Mouse (Mus musculus): ENCODE measurements around the gene Smg6. TPM values are rescaled to one million over a fixed set of nuclear protein-coding genes. Genes with fewer than 3 reads are reported as not detected.

Gene Smg6
- polyA plus RNA-seq, 1 experiment from 2014 or later = 19.9 TPM

DNA sequence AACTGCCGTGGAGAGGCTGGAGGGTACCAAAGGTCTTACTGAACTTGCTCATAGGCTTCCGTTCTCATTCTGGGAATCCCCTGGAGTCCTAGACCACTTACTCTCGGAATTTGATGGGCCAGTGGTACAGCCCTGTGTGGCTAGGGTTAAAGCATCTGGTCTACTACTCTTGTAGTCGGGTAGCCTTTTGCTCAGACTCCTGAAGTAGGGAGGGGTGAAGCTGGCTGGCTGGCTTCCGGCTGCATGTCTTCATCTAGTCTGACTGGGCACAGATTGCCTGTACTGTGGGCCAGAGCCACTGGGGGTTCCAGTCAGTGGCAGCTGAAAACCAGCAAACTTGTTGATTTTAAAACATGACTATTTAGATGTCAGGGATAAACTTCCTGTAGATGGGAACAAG is 167.0 kb downstream of the Smg6 start:
- Histone ChIP-seq H3K4me1 (ENCODE audit: control insufficient read depth, insufficient read depth, low read length) (peaks cover 11% of the 10 kb centered on the region), H3K36me3 (ENCODE audit: control insufficient read depth, insufficient read depth, low read length) (no peaks in the 10 kb centered on the region; the same call in 1 of the 2 replicates), H3K27me3 (ENCODE audit: control insufficient read depth, insufficient read depth, low read length) (no peaks in the 10 kb centered on the region), H3K4me2 (replicated peaks; ENCODE audit: low read depth, low read length) (no peak overlapping the region), H3K9ac (replicated peaks; ENCODE audit: low read depth, low read length) (no peak overlapping the region), H3K4me3 (ENCODE audit: low read depth, low read length) (no peak overlapping the region), H3K9me3 (ENCODE audit: control insufficient read depth, low read depth, low read length) (no peaks in the 10 kb centered on the region), H3K27ac (ENCODE audit: low read length) (peak overlapping the region; percentile 69; the same call in 1 of the 2 replicates)
- peak; percentile 42; the same call in 1 of the 2 replicates for ATAC-seq (ENCODE audit: insufficient number of reproducible peaks, insufficient read depth, low FRiP score, low read depth)
- WGBS = 43% methylated on average over 5 of the region's 5 CpGs

DNA sequence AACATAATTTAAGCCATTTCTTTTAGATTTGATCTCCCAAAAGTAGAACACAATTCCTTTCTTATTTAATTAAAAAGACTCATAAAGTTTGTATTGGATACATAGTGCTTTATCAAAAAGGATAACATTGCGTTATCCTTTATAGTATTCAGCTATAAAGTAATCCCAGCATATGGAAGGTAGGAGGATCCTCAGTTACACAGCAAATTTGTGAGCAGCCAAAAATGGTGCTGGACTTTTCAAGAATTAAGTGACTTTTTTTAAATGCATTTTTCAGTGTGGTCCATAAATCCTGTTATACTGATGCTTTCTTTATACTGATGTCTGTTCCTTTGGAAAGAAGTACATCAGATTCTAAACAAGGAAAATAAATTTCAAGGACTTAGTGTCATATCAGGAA is 169.1 kb downstream of the Smg6 start:
- 95% methylated on average over 1 of the region's 1 CpGs for WGBS
- no peak for ATAC-seq (ENCODE audit: insufficient number of reproducible peaks, insufficient read depth, low FRiP score, low read depth)
- Histone ChIP-seq H3K4me3 (ENCODE audit: low read depth, low read length) (no peak overlapping the region), H3K4me1 (ENCODE audit: control insufficient read depth, insufficient read depth, low read length) (peaks cover 11% of the 10 kb centered on the region), H3K27ac (ENCODE audit: low read length) (no peak overlapping the region), H3K36me3 (ENCODE audit: control insufficient read depth, insufficient read depth, low read length) (no peaks in the 10 kb centered on the region; the same call in 1 of the 2 replicates), H3K9ac (replicated peaks; ENCODE audit: low read depth, low read length) (no peak overlapping the region), H3K27me3 (ENCODE audit: control insufficient read depth, insufficient read depth, low read length) (no peaks in the 10 kb centered on the region), H3K9me3 (ENCODE audit: control insufficient read depth, low read depth, low read length) (no peaks in the 10 kb centered on the region), H3K4me2 (replicated peaks; ENCODE audit: low read depth, low read length) (no peak overlapping the region)

DNA sequence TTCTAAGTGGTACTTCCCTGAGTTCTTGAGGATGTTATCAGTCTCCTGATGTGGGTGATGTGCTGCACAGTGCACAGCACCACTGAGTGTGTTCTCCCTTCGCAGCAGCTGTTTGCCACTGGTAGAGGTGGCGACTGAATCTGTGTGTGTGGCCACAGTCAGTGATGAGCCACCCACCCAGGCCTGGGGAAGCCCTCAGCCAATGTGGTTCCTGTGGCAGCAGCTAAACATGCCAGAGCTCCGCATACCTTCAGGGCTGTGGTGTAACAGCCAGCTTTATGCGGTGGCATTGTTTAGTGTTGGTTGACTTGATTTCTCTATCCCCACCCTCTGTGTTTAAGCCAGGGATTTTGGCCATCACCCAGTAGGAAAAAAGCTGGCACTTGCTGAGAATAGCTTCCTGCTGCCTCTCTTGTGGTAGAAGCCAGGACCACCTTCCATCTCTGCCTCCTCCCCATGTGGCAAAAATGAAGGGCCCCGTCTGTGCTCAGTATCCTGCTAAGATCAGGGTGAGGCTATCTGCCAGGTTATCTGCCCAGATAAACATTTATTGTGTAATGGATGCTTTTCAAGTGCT is 177.2 kb downstream of the Smg6 start:
- Histone ChIP-seq H3K9ac (replicated peaks; ENCODE audit: low read depth, low read length) (no peak overlapping the region), H3K4me3 (ENCODE audit: low read depth, low read length) (no peak overlapping the region), H3K27me3 (ENCODE audit: control insufficient read depth, insufficient read depth, low read length) (no peaks in the 10 kb centered on the region), H3K9me3 (ENCODE audit: control insufficient read depth, low read depth, low read length) (no peaks in the 10 kb centered on the region), H3K36me3 (ENCODE audit: control insufficient read depth, insufficient read depth, low read length) (no peaks in the 10 kb centered on the region), H3K27ac (ENCODE audit: low read length) (no peak overlapping the region), H3K4me1 (ENCODE audit: control insufficient read depth, insufficient read depth, low read length) (no peaks in the 10 kb centered on the region), H3K4me2 (replicated peaks; ENCODE audit: low read depth, low read length) (no peak overlapping the region)
- no peak for ATAC-seq (ENCODE audit: insufficient number of reproducible peaks, insufficient read depth, low FRiP score, low read depth)
- 69% methylated on average over 5 of the region's 5 CpGs for WGBS

DNA sequence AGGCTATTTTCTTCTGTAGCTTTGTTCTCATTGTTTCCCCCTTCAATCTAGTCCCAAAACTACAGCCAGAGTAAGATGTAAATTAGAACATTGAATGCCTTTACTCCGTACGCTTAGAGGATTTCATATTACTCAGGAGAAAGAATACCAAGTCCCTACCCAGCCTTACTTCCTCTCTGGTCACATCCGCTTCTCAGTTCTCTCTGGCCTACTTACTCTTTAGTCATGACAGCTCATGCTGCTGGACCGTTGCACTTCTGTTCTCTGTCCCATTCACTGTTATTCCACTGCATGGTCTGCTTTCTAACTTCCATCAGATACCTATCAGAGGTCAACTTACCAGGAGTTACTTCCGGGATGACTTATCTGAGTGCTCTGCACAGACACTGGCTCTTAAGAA is 181.0 kb downstream of the Smg6 start:
- Histone ChIP-seq H3K4me3 (ENCODE audit: low read depth, low read length) (no peak overlapping the region), H3K9ac (replicated peaks; ENCODE audit: low read depth, low read length) (no peak overlapping the region), H3K4me2 (replicated peaks; ENCODE audit: low read depth, low read length) (no peak overlapping the region), H3K36me3 (ENCODE audit: control insufficient read depth, insufficient read depth, low read length) (no peaks in the 10 kb centered on the region), H3K4me1 (ENCODE audit: control insufficient read depth, insufficient read depth, low read length) (no peaks in the 10 kb centered on the region), H3K27me3 (ENCODE audit: control insufficient read depth, insufficient read depth, low read length) (no peaks in the 10 kb centered on the region), H3K27ac (ENCODE audit: low read length) (no peak overlapping the region), H3K9me3 (ENCODE audit: control insufficient read depth, low read depth, low read length) (no peaks in the 10 kb centered on the region)
- WGBS = 82% methylated on average over 5 of the region's 5 CpGs
- no peak for ATAC-seq (ENCODE audit: insufficient number of reproducible peaks, insufficient read depth, low FRiP score, low read depth)

DNA sequence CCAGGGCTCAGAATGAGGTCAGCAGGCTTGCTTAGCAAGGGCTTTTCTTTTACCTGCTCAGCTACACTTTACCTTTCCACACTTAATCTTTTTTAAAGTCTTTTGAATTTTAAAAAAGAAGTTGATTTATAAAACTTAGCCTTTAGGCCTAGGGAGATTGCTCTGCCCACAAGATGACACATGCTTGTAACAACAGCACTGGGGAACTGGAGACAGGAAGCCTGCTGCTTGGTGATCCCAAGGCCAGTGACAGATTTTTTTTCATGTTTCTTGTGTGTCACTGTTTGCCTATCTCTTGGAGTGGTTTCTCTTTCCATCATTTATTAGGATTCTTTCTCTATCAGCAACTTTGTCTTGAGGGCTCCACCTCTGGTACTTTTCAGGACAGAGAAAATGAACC is 183.3 kb downstream of the Smg6 start:
- no peak for ATAC-seq (ENCODE audit: insufficient number of reproducible peaks, insufficient read depth, low FRiP score, low read depth)
- no peak overlapping the region for H3K9ac ChIP-seq (replicated peaks; ENCODE audit: low read depth, low read length)
- no peaks in the 10 kb centered on the region for H3K4me1 ChIP-seq (ENCODE audit: control insufficient read depth, insufficient read depth, low read length)
- H3K27me3 ChIP-seq (ENCODE audit: control insufficient read depth, insufficient read depth, low read length) = no peaks in the 10 kb centered on the region
- no peak overlapping the region for H3K27ac ChIP-seq (ENCODE audit: low read length)
- H3K9me3 ChIP-seq (ENCODE audit: control insufficient read depth, low read depth, low read length) = no peaks in the 10 kb centered on the region
- no peak overlapping the region for H3K4me2 ChIP-seq (replicated peaks; ENCODE audit: low read depth, low read length)
- H3K36me3 ChIP-seq (ENCODE audit: control insufficient read depth, insufficient read depth, low read length) = no peaks in the 10 kb centered on the region
- H3K4me3 ChIP-seq (ENCODE audit: low read depth, low read length) = no peak overlapping the region

DNA sequence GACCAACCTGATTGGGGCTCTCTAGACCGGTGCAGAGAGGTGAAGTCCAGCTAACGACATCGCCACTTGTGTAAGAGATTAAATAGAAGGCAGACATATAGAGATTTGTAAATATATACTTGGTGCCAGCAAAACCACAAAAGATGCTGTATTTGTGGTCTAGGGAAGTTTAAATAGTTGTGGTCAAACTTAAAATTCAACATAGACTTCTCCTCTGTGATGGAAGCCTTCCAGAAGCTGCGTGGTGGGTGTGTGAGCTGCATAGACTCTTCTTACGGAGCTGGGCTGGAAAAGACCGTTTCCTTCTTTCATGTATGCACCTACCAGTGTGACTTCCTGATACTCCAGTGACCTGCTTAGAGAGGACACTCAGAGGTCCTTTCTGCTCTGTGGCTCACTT is 190.8 kb downstream of the Smg6 start:
- Histone ChIP-seq H3K4me2 (replicated peaks; ENCODE audit: low read depth, low read length) (no peak overlapping the region), H3K4me1 (ENCODE audit: control insufficient read depth, insufficient read depth, low read length) (no peaks in the 10 kb centered on the region), H3K27me3 (ENCODE audit: control insufficient read depth, insufficient read depth, low read length) (no peaks in the 10 kb centered on the region), H3K9ac (replicated peaks; ENCODE audit: low read depth, low read length) (no peak overlapping the region), H3K27ac (ENCODE audit: low read length) (no peak overlapping the region), H3K4me3 (ENCODE audit: low read depth, low read length) (no peak overlapping the region), H3K9me3 (ENCODE audit: control insufficient read depth, low read depth, low read length) (no peaks in the 10 kb centered on the region), H3K36me3 (ENCODE audit: control insufficient read depth, insufficient read depth, low read length) (no peaks in the 10 kb centered on the region)
- ATAC-seq (ENCODE audit: insufficient number of reproducible peaks, insufficient read depth, low FRiP score, low read depth) = no peak
- 82% methylated on average over 6 of the region's 6 CpGs for WGBS

DNA sequence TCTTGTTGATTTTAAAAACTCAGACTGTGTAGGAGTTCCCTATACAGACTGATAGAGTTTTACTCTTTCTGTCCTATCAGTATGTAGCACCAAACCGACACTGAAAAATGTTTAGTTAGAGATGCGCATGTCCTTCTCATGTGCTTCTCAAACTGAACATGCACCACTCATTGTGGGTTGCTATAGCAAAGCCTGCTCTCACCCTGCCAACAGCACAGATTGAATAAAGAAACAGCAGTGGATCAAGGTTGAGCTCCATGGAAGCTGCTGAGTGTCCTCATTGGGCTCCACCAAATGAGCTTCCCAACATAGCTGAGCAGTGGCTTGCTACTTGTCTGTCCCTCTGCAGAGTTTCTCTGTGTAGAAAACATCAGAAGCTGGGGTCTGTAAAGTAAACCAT is 192.5 kb downstream of the Smg6 start:
- Histone ChIP-seq H3K4me1 (ENCODE audit: control insufficient read depth, insufficient read depth, low read length) (no peaks in the 10 kb centered on the region), H3K27ac (ENCODE audit: low read length) (no peak overlapping the region), H3K9ac (replicated peaks; ENCODE audit: low read depth, low read length) (no peak overlapping the region), H3K36me3 (ENCODE audit: control insufficient read depth, insufficient read depth, low read length) (no peaks in the 10 kb centered on the region), H3K27me3 (ENCODE audit: control insufficient read depth, insufficient read depth, low read length) (no peaks in the 10 kb centered on the region), H3K9me3 (ENCODE audit: control insufficient read depth, low read depth, low read length) (no peaks in the 10 kb centered on the region), H3K4me3 (ENCODE audit: low read depth, low read length) (no peak overlapping the region), H3K4me2 (replicated peaks; ENCODE audit: low read depth, low read length) (no peak overlapping the region)
- WGBS = 90% methylated on average over 2 of the region's 2 CpGs
- no peak for ATAC-seq (ENCODE audit: insufficient number of reproducible peaks, insufficient read depth, low FRiP score, low read depth)

DNA sequence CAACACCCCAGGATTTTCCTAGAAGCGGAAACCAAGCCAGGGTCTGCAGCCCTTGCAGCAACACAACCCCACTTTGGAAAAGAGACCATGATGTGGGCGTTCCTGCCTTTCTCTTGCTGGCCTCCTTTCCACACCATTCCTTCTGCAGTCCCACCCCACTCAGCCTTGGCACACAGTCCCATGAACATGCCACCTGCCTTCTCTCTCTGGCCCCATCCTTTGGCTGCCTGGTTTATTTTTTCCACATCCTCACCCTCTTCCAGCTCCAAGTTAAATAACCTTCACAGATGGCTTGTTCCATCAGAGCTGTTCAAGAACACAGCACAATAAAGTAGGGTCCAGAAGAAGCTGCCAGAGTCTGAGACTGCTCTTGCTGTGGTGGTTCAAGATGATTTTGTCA is 193.7 kb downstream of the Smg6 start:
- Histone ChIP-seq H3K9me3 (ENCODE audit: control insufficient read depth, low read depth, low read length) (no peaks in the 10 kb centered on the region), H3K9ac (replicated peaks; ENCODE audit: low read depth, low read length) (no peak overlapping the region), H3K27me3 (ENCODE audit: control insufficient read depth, insufficient read depth, low read length) (no peaks in the 10 kb centered on the region), H3K36me3 (ENCODE audit: control insufficient read depth, insufficient read depth, low read length) (no peaks in the 10 kb centered on the region), H3K4me3 (ENCODE audit: low read depth, low read length) (no peak overlapping the region), H3K4me2 (replicated peaks; ENCODE audit: low read depth, low read length) (no peak overlapping the region), H3K4me1 (ENCODE audit: control insufficient read depth, insufficient read depth, low read length) (no peaks in the 10 kb centered on the region), H3K27ac (ENCODE audit: low read length) (no peak overlapping the region)
- 98% methylated on average over 2 of the region's 2 CpGs for WGBS
- no peak for ATAC-seq (ENCODE audit: insufficient number of reproducible peaks, insufficient read depth, low FRiP score, low read depth)

DNA sequence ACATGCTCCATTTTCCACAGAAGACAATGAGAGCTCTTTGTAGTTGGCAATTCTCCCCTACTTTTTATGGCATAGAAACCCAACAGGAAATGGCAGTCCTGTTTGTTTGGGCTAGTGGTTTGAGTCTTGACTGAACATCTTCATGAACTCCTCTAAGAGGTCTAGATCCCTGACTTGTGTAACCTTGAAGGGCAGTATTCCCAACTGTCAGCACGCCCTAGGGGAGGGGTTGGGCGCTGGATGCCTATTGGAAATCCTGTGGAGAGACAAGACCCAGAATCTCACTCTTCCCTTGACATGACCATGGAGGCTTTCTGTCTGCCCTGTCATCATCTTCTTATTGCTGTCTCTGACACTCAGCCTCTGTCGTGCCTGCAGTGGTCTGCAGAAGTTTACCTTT is 194.2 kb downstream of the Smg6 start:
- no peak overlapping the region for H3K27ac ChIP-seq (ENCODE audit: low read length)
- H3K4me1 ChIP-seq (ENCODE audit: control insufficient read depth, insufficient read depth, low read length) = no peaks in the 10 kb centered on the region
- 78% methylated on average over 3 of the region's 3 CpGs for WGBS
- H3K4me2 ChIP-seq (replicated peaks; ENCODE audit: low read depth, low read length) = no peak overlapping the region
- ATAC-seq (ENCODE audit: insufficient number of reproducible peaks, insufficient read depth, low FRiP score, low read depth) = no peak
- H3K27me3 ChIP-seq (ENCODE audit: control insufficient read depth, insufficient read depth, low read length) = no peaks in the 10 kb centered on the region
- H3K36me3 ChIP-seq (ENCODE audit: control insufficient read depth, insufficient read depth, low read length) = no peaks in the 10 kb centered on the region
- no peak overlapping the region for H3K9ac ChIP-seq (replicated peaks; ENCODE audit: low read depth, low read length)
- H3K9me3 ChIP-seq (ENCODE audit: control insufficient read depth, low read depth, low read length) = no peaks in the 10 kb centered on the region
- H3K4me3 ChIP-seq (ENCODE audit: low read depth, low read length) = no peak overlapping the region

All from stomach, embryonic 14.5 days (tissue).